Mouse (Mus musculus) stomach, postnatal 0 days (tissue): ENCODE results near the gene Tpcn1.

ENCODE experiments used
- CTCF ChIP-seq: IDR thresholded peaks from 2 replicates; pipeline ENCODE4 v1.5.1; 2016; ENCODE audit warnings: antibody characterized with exemption, low read depth, mild to moderate bottlenecking, moderate library complexity
- EP300 ChIP-seq: optimal IDR thresholded peaks from 2 replicates; pipeline ENCODE3; 2016; ENCODE audit warnings: antibody characterized with exemption

DNA sequence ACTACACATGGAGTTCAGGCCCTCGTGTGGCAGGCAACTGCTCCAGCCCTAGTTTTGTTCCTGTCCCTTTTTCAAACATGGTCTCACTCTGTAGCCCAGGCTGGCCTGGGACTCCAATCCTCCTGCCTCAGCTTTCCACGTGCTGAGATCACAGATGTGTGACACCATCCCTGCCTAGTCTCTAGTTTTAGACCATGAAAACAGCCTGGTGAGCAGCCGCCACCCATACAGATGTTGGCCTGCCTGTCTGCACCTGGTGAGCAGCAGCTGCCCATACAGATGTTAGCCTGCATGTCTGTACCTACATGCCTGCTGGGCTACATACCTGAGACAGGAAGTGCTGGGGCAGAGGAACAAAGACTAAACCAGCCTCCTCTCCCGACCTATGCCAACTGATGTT is 89.3 kb downstream of the Tpcn1 start:
- TF ChIP-seq CTCF (no peak), EP300 (no peak)
